Mouse (Mus musculus): ENCODE data around the gene Dbi. TPM values are rescaled to one million over a fixed set of nuclear protein-coding genes. Genes with fewer than 3 reads are reported as not detected.
A peak's percentile ranks its signal among the peaks of the same experiment; 100 is the strongest.

Gene Dbi
- polyA plus RNA-seq, 1 experiment from 2014 or later: 616 TPM

- H3K9ac ChIP-seq (replicated peaks): peak overlapping the region; percentile 37; the same call in 1 of the 2 replicates
- WGBS: 15% methylated on average over 4 of the region's 4 CpGs
- ATAC-seq (ENCODE audit: low FRiP score, low read depth): 0 out of 2 replicates have a peak, but pooled peaks have one; percentile 3
- H3K4me3 ChIP-seq: no peak overlapping the region
- peaks cover 56% of the 10 kb centered on the region for H3K27me3 ChIP-seq
- H3K9me3 ChIP-seq: no peaks in the 10 kb centered on the region
- peak overlapping the region; percentile 74 for H3K4me2 ChIP-seq (replicated peaks)
- H3K27ac ChIP-seq (replicated peaks): no peak overlapping the region
- H3K36me3 ChIP-seq: no peaks in the 10 kb centered on the region
- H3K4me1 ChIP-seq: peaks cover 24% of the 10 kb centered on the region
These were observed 46.6 kb downstream of the Dbi start for GRCm38 (mm10) chr1:120074307-120074702.

GRCm38 (mm10) chr1:120073519-120074306 is 47.2 kb downstream of the Dbi start, which contains the start of gene Tmem37:
Gene Tmem37 (minus strand): TSS chr1:120074074.
- peak within 1 kb of the TSS; percentile 41 for H3K4me3 ChIP-seq
- ATAC-seq (ENCODE audit: low FRiP score, low read depth): peak; percentile 78
- peaks cover 56% of the 10 kb centered on the region for H3K27me3 ChIP-seq
- no peaks in the 10 kb centered on the region for H3K9me3 ChIP-seq
- H3K9ac ChIP-seq (replicated peaks): peak within 1 kb of the TSS; percentile 37; the same call in 1 of the 2 replicates
- WGBS: 1% methylated on average over 40 of the region's 40 CpGs
- peaks cover 24% of the 10 kb centered on the region for H3K4me1 ChIP-seq
- H3K36me3 ChIP-seq: no peaks in the 10 kb centered on the region
- H3K4me2 ChIP-seq (replicated peaks): peak within 1 kb of the TSS; percentile 74
- no peak within 1 kb of the TSS for H3K27ac ChIP-seq (replicated peaks)

- peaks cover 56% of the 10 kb centered on the region for H3K27me3 ChIP-seq
- ATAC-seq (ENCODE audit: low FRiP score, low read depth): no peak
- H3K4me2 ChIP-seq (replicated peaks): peak overlapping the region; percentile 74
- no peaks in the 10 kb centered on the region for H3K36me3 ChIP-seq
- H3K9me3 ChIP-seq: no peaks in the 10 kb centered on the region
- H3K9ac ChIP-seq (replicated peaks): peak overlapping the region; percentile 37; the same call in 1 of the 2 replicates
- H3K4me1 ChIP-seq: peaks cover 20% of the 10 kb centered on the region
- peak overlapping the region; percentile 41 for H3K4me3 ChIP-seq
- H3K27ac ChIP-seq (replicated peaks): no peak overlapping the region
- WGBS: 12% methylated on average over 16 of the region's 16 CpGs
These were observed 48.0 kb downstream of the Dbi start for GRCm38 (mm10) chr1:120072900-120073299.

GRCm38 (mm10) chr1:120071133-120071532 is 49.7 kb downstream of the Dbi start:
- Histone ChIP-seq H3K4me3 (no peak overlapping the region), H3K4me1 (peaks cover 16% of the 10 kb centered on the region), H3K36me3 (no peaks in the 10 kb centered on the region), H3K4me2 (replicated peaks) (no peak overlapping the region), H3K9ac (replicated peaks) (no peak overlapping the region), H3K9me3 (no peaks in the 10 kb centered on the region), H3K27me3 (peaks cover 50% of the 10 kb centered on the region), H3K27ac (replicated peaks) (no peak overlapping the region)
- ATAC-seq (ENCODE audit: low FRiP score, low read depth): no peak
- WGBS: 96% methylated on average over 4 of the region's 4 CpGs

DNA sequence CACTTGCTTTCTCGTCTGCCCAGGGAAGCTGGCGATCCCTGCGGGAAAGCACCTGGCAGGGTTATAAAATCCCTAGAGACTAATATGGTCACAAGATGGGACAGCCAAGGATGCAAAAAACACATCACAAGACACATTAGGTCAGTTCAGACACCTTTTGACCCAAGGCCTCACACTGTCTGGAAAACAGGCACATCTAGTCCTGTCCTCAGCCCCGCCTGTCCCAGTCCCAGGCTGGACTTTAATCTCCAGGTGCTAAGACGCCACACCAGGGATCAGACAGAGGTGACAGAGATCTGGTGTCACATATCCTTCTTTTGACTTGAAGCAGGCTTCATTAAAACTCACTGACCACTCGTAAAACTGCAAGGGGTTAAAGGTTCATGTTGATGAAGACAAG is 50.7 kb downstream of the Dbi start:
- Histone ChIP-seq H3K4me3 (no peak overlapping the region), H3K9ac (replicated peaks) (no peak overlapping the region), H3K27me3 (peaks cover 41% of the 10 kb centered on the region), H3K36me3 (no peaks in the 10 kb centered on the region), H3K27ac (replicated peaks) (no peak overlapping the region), H3K4me2 (replicated peaks) (no peak overlapping the region), H3K4me1 (peaks cover 16% of the 10 kb centered on the region), H3K9me3 (no peaks in the 10 kb centered on the region)
- WGBS: 64% methylated on average over 6 of the region's 6 CpGs
- ATAC-seq (ENCODE audit: low FRiP score, low read depth): no peak

DNA sequence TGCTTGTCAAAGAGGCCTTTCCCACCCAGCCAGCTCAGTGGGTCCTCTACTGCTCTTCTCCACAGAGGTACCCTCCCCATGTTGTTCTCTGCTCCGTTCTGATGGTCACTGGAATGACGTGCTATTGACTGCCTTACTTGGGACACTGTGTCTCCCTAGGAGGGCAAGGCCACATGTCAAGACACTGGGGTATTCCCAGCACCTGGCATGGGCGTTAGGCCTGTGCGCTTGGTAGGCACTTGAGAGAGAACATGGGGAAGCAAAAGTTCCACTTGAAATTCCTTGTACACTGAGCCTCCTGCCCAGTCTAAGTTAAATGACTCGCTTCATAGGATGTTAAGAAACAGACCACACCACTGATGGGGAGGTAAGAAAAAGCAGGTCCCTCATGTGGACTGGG is 51.8 kb downstream of the Dbi start:
- Histone ChIP-seq H3K4me1 (peaks cover 14% of the 10 kb centered on the region), H3K9ac (replicated peaks) (no peak overlapping the region), H3K9me3 (no peaks in the 10 kb centered on the region), H3K4me3 (no peak overlapping the region), H3K27me3 (peaks cover 31% of the 10 kb centered on the region), H3K27ac (replicated peaks) (no peak overlapping the region), H3K4me2 (replicated peaks) (no peak overlapping the region), H3K36me3 (no peaks in the 10 kb centered on the region)
- no peak for ATAC-seq (ENCODE audit: low FRiP score, low read depth)
- 85% methylated on average over 5 of the region's 5 CpGs for WGBS

DNA sequence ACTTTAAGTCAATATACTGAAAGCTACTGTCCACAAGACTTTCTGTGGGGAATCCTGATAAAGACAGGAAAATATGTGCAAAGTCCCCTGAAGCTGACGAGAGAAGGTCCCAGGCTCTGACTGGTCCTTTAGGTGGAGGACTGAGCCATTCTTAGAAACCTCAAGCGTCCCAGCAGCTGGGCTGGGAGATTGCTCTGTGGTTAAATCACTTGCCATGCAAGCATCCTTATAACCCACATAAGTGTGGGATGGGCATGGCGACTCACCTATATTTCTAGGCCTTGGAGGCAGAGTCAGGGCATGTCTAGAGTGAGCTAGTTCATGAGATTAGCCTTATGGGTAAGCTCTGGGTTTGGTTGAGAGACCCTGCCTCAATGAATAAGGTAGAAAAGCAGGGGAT is 54.3 kb downstream of the Dbi start:
- no peaks in the 10 kb centered on the region for H3K36me3 ChIP-seq
- peaks cover 6% of the 10 kb centered on the region for H3K27me3 ChIP-seq
- H3K9ac ChIP-seq (replicated peaks): no peak overlapping the region
- no peak overlapping the region for H3K27ac ChIP-seq (replicated peaks)
- no peaks in the 10 kb centered on the region for H3K4me1 ChIP-seq
- H3K4me3 ChIP-seq: no peak overlapping the region
- no peak for ATAC-seq (ENCODE audit: low FRiP score, low read depth)
- whole genome bisulfite sequencing: 83% methylated on average over 3 of the region's 3 CpGs
- no peak overlapping the region for H3K4me2 ChIP-seq (replicated peaks)
- no peaks in the 10 kb centered on the region for H3K9me3 ChIP-seq

GRCm38 (mm10) chr1:120066159-120066558 is 54.7 kb downstream of the Dbi start:
- ATAC-seq (ENCODE audit: low FRiP score, low read depth): no peak
- H3K9me3 ChIP-seq: no peaks in the 10 kb centered on the region
- H3K36me3 ChIP-seq: no peaks in the 10 kb centered on the region
- 88% methylated on average over 8 of the region's 8 CpGs for WGBS
- no peak overlapping the region for H3K4me3 ChIP-seq
- H3K27me3 ChIP-seq: peaks cover 1% of the 10 kb centered on the region; the same call in 1 of the 2 replicates
- H3K9ac ChIP-seq (replicated peaks): no peak overlapping the region
- H3K4me1 ChIP-seq: no peaks in the 10 kb centered on the region
- H3K27ac ChIP-seq (replicated peaks): no peak overlapping the region
- no peak overlapping the region for H3K4me2 ChIP-seq (replicated peaks)

- H3K4me1 ChIP-seq: no peaks in the 10 kb centered on the region
- WGBS: 92% methylated on average over 11 of the region's 11 CpGs
- H3K27ac ChIP-seq (replicated peaks): no peak overlapping the region
- H3K27me3 ChIP-seq: no peaks in the 10 kb centered on the region
- H3K4me2 ChIP-seq (replicated peaks): no peak overlapping the region
- no peaks in the 10 kb centered on the region for H3K36me3 ChIP-seq
- no peak for ATAC-seq (ENCODE audit: low FRiP score, low read depth)
- H3K9ac ChIP-seq (replicated peaks): no peak overlapping the region
- H3K4me3 ChIP-seq: no peak overlapping the region
- H3K9me3 ChIP-seq: no peaks in the 10 kb centered on the region
These were observed 56.7 kb downstream of the Dbi start for GRCm38 (mm10) chr1:120064036-120064682.

Other genes with a start within 250 kb of the Dbi start
- 9.3 and 11.3 TPM in 2 replicates for gene Tmem177, start 207.9 kb downstream of the Dbi start, polyA plus RNA-seq (2016; fragmentation: Nextera tagmentation; extraction: Ambion mirVana)
- gene Cfap221, start 123.8 kb downstream of the Dbi start, polyA plus RNA-seq (2016; fragmentation: Nextera tagmentation; extraction: Ambion mirVana): 0.10 and 0.18 TPM in 2 replicates
- gene Sctr, start 114.2 kb downstream of the Dbi start, polyA plus RNA-seq (2016; fragmentation: Nextera tagmentation; extraction: Ambion mirVana): 0.73 and 0.87 TPM in 2 replicates
- 7.6 and 8.9 TPM in 2 replicates for gene Tmem37, start 47.0 kb downstream of the Dbi start, polyA plus RNA-seq (2016; fragmentation: Nextera tagmentation; extraction: Ambion mirVana)
- gene 3110009E18Rik, start 109 bp upstream of the Dbi start, polyA plus RNA-seq (2016; fragmentation: Nextera tagmentation; extraction: Ambion mirVana): 24.5 and 25.3 TPM in 2 replicates
- 2.6 and 4.0 TPM in 2 replicates for gene Steap3, start 151.6 kb upstream of the Dbi start, polyA plus RNA-seq (2016; fragmentation: Nextera tagmentation; extraction: Ambion mirVana)
- 2.8 and 3.4 TPM in 2 replicates for gene C1ql2, start 219.5 kb upstream of the Dbi start, polyA plus RNA-seq (2016; fragmentation: Nextera tagmentation; extraction: Ambion mirVana)